Mouse (Mus musculus): ENCODE results near the gene Senp8.

Gene Senp8

DNA sequence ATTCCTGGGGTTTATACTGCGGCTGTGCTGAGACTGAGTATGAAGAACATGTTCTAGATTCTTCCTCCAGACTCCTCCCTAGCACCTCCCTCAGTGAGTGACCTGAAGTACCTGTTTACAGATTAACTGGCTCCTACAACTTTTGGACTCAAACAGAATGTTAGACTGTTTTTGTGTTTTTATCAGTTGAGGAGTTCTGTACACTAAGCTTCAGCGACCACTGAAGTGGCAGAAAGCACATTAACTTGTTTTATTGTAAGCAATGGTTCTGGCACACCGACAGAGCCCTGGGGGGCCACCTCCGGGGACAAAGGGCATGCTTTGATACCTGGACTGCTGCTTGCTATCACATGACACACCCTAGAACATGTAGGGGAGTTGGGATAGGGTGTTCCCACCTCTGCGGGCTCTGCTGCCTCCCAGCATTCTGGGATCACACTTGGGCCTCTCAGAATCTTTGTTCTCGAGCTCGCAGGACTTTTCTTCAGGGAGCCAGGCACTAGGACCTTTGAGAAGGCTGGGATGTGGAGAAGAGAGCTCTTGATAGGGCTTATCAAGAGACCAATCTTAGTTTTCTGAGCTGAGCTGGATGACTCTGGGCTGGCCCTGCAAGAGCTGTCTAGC lies 34.1 kb downstream of the Senp8 start:
- no peak for DNase-seq (ENCODE audit: extremely low read depth, low read depth)

DNA sequence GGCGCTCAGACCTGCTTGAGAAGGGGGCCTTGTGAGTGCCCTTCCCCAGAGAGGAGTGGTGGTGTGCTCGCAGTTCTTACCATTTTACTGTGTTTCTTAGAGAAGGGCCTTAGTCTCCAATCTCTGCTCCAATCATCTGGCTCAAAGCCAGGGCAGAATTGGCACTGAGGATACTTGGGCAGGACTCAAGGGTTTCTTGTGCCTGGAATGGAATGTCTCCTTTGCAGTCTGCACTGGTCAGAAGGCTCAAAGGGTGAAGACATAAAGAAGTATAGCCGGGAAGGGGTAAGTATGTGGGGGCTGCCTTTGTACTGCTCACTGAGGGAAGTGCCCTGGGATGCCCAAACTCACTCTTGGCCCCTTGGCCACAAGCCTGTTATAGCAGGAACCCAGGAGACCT lies 41.3 kb downstream of the Senp8 start:
- no peak for DNase-seq (ENCODE audit: extremely low read depth, low read depth)

DNA sequence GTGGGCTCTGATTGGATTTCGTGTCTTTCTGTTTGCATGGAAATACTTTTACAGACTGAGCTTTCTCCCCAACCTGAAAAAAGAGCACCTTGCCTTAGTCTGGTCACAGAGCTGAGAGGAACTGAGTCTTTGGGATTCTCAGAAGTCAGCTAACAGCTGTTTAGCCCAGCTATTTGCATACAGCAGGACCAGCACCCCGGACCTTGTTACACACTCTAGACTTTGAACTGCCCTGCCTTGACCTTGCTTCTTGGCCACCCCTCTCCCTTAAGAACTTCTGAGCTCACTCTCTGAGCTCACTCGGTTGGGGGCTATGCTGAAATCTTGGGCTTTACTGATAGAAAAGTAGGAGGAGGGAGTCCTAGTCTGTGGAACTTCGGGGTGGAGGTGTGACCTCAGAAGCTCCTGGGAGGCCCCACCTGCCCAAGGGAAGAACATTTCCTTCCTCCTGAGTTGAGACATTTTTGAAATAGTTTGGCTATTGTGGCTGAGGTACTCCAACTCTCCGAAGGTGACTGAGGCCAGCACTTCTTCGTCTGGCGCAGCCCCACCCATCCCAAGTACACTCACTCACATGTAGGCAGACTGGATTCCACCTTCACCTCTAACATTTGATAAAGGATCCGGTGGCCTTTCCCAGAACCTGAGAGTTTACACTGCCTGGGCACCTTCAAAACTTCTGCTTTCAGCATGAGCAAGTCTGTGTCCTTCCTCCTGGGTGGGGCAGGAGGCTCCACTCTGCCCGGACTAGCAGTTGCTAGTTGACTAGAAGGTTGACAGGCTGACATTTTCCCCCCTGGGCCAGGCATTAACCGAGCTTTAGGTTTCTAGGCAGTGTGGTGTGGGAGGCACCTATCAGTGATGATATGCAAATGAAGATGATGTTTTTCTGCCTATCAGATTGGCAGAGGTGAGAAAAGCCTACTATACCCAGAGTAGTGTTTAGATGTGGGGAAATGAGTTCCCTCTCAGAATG lies 43.4 kb downstream of the Senp8 start:
- no peak for DNase-seq (ENCODE audit: extremely low read depth, low read depth)

DNA sequence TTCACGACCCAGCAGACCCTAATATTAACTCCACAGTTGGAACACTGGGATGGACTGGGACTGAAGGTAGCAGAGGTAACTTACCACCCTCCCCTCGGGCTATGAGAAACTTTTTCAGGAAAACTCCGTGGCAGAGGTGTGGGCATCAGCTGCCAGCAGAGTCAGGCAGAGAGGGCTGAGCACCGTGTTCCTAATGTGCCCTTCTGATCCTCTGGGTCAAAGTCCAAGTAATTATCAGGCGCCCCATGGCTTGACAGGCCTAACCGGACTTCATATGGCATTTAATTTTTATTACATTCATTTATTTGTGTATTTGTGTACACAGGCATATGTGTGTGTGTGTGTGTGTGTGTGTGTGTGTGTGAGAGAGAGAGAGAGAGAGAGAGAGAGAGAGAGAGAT lies 47.4 kb downstream of the Senp8 start:
- no peak for DNase-seq (ENCODE audit: extremely low read depth, low read depth)

DNA sequence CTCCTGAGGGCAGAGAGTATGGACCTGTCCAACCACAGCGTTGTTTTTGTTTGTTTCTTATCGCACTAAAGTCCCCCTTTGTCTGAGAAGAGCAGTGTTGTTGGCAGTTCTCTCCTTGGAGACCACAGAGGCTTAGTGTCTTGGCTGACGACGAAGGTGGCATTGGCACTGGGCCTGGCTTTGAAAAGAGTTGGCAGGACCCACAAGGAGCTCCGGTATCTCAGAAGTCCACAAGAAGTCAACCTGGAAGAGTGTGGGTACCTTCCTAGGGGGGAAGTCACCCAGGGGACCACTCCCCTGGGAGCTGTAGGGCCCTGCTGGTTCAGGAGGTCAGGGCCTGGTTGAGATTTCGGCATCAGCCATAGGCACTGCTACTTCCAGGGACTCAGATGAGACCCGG lies 49.4 kb downstream of the Senp8 start:
- no peak for DNase-seq (ENCODE audit: extremely low read depth, low read depth)

DNA sequence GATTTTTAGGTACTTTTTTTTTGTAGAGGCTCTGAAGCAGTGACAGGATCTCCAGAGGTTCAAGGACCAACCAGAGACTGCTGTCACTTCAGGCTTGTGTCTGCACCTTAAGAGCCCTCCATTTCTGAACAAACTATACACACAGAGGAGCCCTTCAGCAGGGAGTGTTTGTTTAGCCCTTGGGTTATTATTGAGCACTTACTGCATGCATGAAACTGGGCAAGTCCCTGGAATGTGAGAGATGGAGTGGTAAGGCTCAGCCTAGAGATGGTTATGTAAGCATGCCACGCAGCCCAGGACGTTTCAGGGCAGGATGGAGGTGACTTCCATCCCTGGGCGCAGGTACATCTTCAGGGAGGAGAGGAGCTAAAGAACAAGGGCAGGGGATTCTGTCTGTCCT lies 54.1 kb downstream of the Senp8 start:
- DNase-seq (ENCODE audit: extremely low read depth, low read depth) = no peak

DNA sequence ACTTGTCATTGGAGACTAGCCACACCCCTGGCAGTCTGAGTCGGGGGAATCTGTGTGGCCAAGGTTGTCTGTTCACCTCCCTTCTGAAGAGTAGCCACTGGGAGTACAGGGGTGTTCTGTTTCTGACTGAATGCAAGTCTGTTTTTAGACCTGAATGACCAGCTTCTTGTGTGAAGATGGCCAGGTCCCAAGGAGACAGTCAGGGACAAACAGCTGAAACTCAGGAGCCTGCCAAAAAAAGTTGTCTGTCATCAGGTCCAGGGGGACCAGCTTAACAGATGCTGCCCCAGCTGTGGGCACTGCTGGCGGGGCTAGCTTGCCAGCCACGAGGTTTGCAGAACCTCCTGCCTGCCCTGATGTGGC lies 55.1 kb downstream of the Senp8 start:
- no peak for DNase-seq (ENCODE audit: extremely low read depth, low read depth)

DNA sequence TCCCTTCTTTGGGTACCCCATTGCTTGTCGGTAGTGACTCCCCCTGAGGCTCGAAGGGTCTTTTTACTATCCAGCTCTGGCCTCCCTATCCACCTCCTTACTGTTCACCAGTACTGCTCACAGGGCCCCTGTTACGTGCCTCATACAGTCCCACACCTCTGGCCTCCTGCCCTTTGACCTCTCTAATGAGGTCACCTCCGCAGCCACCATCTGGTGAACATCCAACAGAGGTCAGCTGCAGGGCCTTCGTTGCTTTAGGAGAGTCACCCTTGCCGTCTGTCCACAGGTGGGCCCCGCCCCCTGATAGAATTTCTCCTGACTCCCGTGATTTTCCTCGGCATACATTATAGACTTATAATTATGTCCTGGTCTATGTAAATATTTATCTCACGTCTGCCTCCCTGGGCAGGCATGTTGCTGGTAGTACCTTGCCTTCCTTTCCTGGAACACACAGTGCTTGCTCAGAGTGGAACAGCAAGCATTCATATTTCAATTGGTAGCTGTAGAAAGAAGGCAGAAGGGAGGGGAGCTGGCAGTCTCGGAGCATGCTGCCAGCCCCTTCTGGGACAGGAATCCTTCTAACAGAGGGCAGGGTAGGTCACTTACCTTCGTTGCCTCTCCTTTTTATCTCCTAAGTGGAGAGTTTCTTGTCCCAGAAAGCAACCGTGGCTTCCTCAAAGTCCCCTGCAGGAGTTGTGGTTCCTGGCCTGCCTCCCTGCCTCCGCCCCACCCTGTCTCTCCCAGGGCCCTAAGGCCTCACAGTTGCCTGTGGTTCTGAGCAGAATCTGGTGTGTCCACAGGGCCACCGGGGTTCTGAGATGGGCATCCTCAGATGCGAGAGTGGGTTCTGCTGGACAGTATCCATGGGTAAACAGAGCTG lies 55.7 kb downstream of the Senp8 start:
- DNase-seq (ENCODE audit: extremely low read depth, low read depth) = no peak

DNA sequence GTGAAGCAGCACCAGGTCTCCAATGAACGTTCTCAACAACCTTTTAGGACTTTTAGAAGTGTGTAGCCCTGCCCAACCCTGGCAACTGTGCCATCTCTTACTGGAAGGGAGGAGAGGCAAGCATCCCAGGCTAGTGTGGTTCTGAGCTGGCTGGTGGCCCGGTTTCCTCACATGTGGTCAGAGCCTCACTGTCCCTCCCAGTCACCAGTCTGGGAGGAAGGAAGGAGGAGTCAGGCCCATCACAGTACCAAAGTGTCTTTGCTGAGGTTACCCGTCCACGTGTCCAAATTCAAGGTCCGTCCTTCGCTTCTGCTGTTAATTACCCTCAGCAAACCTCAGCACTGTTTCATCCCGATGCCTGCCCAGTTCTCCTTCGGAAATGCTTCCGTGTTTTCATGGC lies 58.4 kb downstream of the Senp8 start:
- DNase-seq (ENCODE audit: extremely low read depth, low read depth) = no peak

DNA sequence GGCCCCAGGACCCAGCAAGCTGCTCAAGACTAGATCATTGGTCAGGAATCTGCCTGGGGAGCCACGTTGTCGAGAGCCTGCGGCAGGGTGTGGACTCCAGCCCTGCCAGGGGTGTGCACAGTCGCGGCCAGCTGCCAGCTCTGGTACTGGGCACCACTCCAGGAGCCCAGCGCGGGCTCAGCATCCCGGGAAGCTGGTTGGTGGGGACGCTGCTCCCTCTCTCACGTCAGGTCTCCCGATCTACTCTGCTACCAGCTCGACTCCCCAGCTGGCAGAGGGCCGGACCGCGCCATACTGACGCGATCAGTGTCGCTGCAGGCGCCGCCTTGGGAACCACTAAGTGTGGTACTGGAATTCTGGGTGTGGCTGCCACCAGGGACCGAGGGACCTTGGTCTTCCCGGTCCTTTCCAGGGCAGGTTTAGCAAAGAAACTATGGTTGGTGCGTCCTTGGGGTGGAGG lies 58.8 kb downstream of the Senp8 start:
- no peak for DNase-seq (ENCODE audit: extremely low read depth, low read depth)

DNA sequence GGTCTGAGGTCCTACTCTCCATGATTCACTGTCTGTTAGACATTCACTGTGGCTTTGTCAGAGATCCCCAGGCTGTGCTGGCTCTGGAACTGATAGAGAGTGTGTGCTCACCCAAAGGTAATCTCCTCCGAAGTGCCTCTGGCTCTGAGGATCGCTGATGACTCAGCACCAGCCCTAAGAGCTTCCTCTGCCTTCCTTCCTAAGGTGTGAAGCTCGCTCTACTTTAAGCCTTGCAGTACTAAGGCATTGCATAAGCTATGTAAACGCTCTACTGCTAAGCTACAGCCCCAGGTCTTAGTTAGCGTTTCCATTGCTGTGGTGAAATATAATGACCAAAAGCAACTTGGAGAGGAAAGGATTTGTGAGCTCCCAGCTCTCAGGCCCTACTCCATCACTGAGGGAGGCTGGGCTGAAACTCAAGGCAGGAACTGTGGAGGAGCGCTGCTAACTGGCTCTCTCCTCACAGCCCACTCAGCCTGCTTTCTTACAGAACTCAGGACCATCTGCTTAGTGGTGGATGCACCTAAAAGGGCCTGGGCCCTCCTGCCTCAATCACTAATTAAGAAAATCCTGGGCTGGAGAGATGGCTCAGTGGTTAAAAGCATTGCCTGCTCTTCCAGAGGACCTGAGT lies 63.0 kb downstream of the Senp8 start:
- no peak for DNase-seq (ENCODE audit: extremely low read depth, low read depth)
